Mouse (Mus musculus): ENCODE data around the gene Gpsm1. TPM values are rescaled to one million over a fixed set of nuclear protein-coding genes. Genes with fewer than 3 reads are reported as not detected.

Gpsm1 gene
- polyA plus RNA-seq, 1 experiment from 2014 or later, result 21.4 TPM

GRCm38 (mm10) chr2:26302005-26302503, 13.3 kb upstream of the Gpsm1 start:
- WGBS (ENCODE audit: insufficient replicate concordance), result 81% methylated on average over 10 of the region's 10 CpGs

GRCm38 (mm10) chr2:26304711-26305110, 10.6 kb upstream of the Gpsm1 start:
- 41% methylated on average over 1 of the region's 1 CpGs for WGBS (ENCODE audit: insufficient replicate concordance)
- H3K36me3 ChIP-seq (ENCODE audit: control insufficient read depth, insufficient read depth, low read length), result no peaks in the 10 kb centered on the region
- H3K4me3 ChIP-seq (ENCODE audit: low read depth, low read length), result no peak overlapping the region
- H3K9me3 ChIP-seq (replicated peaks; ENCODE audit: control insufficient read depth, low read length), result no peaks in the 10 kb centered on the region
- no peak overlapping the region for H3K9ac ChIP-seq (ENCODE audit: low read depth, low read length)
- H3K4me1 ChIP-seq (ENCODE audit: control insufficient read depth, insufficient read depth, low read length), result peaks cover 17% of the 10 kb centered on the region
- ATAC-seq (replicated peaks; ENCODE audit: insufficient number of reproducible peaks, low FRiP score, low TSS enrichment), result no peak
- no peak overlapping the region for H3K27ac ChIP-seq (ENCODE audit: low read depth, low read length)
- H3K4me2 ChIP-seq, result no peak overlapping the region
- 0 out of 2 replicates have a peak, but pooled peaks cover 2% of the 10 kb centered on the region for H3K27me3 ChIP-seq (ENCODE audit: control insufficient read depth, insufficient read depth, low read length)

More at GRCm38 (mm10) chr2:26302005-26302503, 13.3 kb upstream of the Gpsm1 start:
- no peaks in the 10 kb centered on the region for H3K9me3 ChIP-seq (replicated peaks; ENCODE audit: control insufficient read depth, low read length)
- H3K27ac ChIP-seq (ENCODE audit: low read depth, low read length), result no peak overlapping the region
- H3K4me1 ChIP-seq (ENCODE audit: control insufficient read depth, insufficient read depth, low read length), result peaks cover 34% of the 10 kb centered on the region
- 0 out of 2 replicates have a peak, but pooled peaks cover 2% of the 10 kb centered on the region for H3K27me3 ChIP-seq (ENCODE audit: control insufficient read depth, insufficient read depth, low read length)
- no peak overlapping the region for H3K9ac ChIP-seq (ENCODE audit: low read depth, low read length)
- no peak for ATAC-seq (replicated peaks; ENCODE audit: insufficient number of reproducible peaks, low FRiP score, low TSS enrichment)
- no peaks in the 10 kb centered on the region for H3K36me3 ChIP-seq (ENCODE audit: control insufficient read depth, insufficient read depth, low read length)
- no peak overlapping the region for H3K4me3 ChIP-seq (ENCODE audit: low read depth, low read length)
- no peak overlapping the region for H3K4me2 ChIP-seq

GRCm38 (mm10) chr2:26305555-26305954, 9.8 kb upstream of the Gpsm1 start:
- ATAC-seq (replicated peaks; ENCODE audit: insufficient number of reproducible peaks, low FRiP score, low TSS enrichment), result no peak

DNA sequence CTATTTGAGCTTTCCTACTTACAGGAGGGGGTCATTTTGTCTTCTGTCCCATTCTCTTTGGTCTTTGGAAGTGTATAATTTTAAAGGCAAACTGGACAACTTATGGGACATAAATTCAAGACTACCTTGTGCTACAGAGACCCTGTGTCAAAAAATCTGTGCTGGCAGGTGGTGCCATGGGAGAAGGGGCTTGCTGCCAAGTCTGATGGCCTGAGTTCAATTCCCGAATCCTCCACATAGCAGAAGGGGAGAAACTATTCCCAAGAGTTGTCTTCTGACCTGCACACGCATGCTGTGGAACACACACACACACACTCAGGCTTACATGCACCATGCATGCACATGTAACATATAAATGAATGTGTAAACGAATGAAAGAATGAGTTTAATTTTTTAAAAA, 8.6 kb upstream of the Gpsm1 start:
- Histone ChIP-seq H3K9ac (ENCODE audit: low read depth, low read length) (no peak overlapping the region), H3K27me3 (ENCODE audit: control insufficient read depth, insufficient read depth, low read length) (no peaks in the 10 kb centered on the region), H3K36me3 (ENCODE audit: control insufficient read depth, insufficient read depth, low read length) (no peaks in the 10 kb centered on the region), H3K4me2 (no peak overlapping the region), H3K4me1 (ENCODE audit: control insufficient read depth, insufficient read depth, low read length) (peaks cover 10% of the 10 kb centered on the region), H3K27ac (ENCODE audit: low read depth, low read length) (no peak overlapping the region), H3K9me3 (replicated peaks; ENCODE audit: control insufficient read depth, low read length) (no peaks in the 10 kb centered on the region), H3K4me3 (ENCODE audit: low read depth, low read length) (no peak overlapping the region)
- ATAC-seq (replicated peaks; ENCODE audit: insufficient number of reproducible peaks, low FRiP score, low TSS enrichment), result no peak
- 77% methylated on average over 3 of the region's 3 CpGs for WGBS (ENCODE audit: insufficient replicate concordance)

More at GRCm38 (mm10) chr2:26305555-26305954, 9.8 kb upstream of the Gpsm1 start:
- no peak overlapping the region for H3K4me2 ChIP-seq
- H3K27ac ChIP-seq (ENCODE audit: low read depth, low read length), result no peak overlapping the region
- no peak overlapping the region for H3K9ac ChIP-seq (ENCODE audit: low read depth, low read length)
- no peaks in the 10 kb centered on the region for H3K27me3 ChIP-seq (ENCODE audit: control insufficient read depth, insufficient read depth, low read length)
- no peaks in the 10 kb centered on the region for H3K36me3 ChIP-seq (ENCODE audit: control insufficient read depth, insufficient read depth, low read length)
- no peak overlapping the region for H3K4me3 ChIP-seq (ENCODE audit: low read depth, low read length)
- H3K4me1 ChIP-seq (ENCODE audit: control insufficient read depth, insufficient read depth, low read length), result peaks cover 12% of the 10 kb centered on the region
- WGBS (ENCODE audit: insufficient replicate concordance), result 65% methylated on average over 2 of the region's 2 CpGs
- no peaks in the 10 kb centered on the region for H3K9me3 ChIP-seq (replicated peaks; ENCODE audit: control insufficient read depth, low read length)

- no peak; the same call in 1 of the 2 replicates for ATAC-seq (replicated peaks; ENCODE audit: insufficient number of reproducible peaks, low FRiP score, low TSS enrichment)
- Histone ChIP-seq H3K27ac (ENCODE audit: low read depth, low read length) (peak overlapping the region; percentile 80), H3K27me3 (ENCODE audit: control insufficient read depth, insufficient read depth, low read length) (no peaks in the 10 kb centered on the region), H3K9ac (ENCODE audit: low read depth, low read length) (peak overlapping the region; percentile 7; the same call in 1 of the 2 replicates), H3K4me1 (ENCODE audit: control insufficient read depth, insufficient read depth, low read length) (peaks cover 23% of the 10 kb centered on the region), H3K9me3 (replicated peaks; ENCODE audit: control insufficient read depth, low read length) (no peaks in the 10 kb centered on the region), H3K36me3 (ENCODE audit: control insufficient read depth, insufficient read depth, low read length) (no peaks in the 10 kb centered on the region), H3K4me2 (peak overlapping the region; percentile 18; the same call in 1 of the 2 replicates), H3K4me3 (ENCODE audit: low read depth, low read length) (no peak overlapping the region)
- WGBS (ENCODE audit: insufficient replicate concordance), result 19% methylated on average over 10 of the region's 10 CpGs
These were observed 5.6 kb upstream of the Gpsm1 start for GRCm38 (mm10) chr2:26309739-26310138.

GRCm38 (mm10) chr2:26311936-26312335, 3.4 kb upstream of the Gpsm1 start:
- H3K27ac ChIP-seq (ENCODE audit: low read depth, low read length), result no peak overlapping the region
- no peak for ATAC-seq (replicated peaks; ENCODE audit: insufficient number of reproducible peaks, low FRiP score, low TSS enrichment)
- WGBS (ENCODE audit: insufficient replicate concordance), result 55% methylated on average over 5 of the region's 5 CpGs

DNA sequence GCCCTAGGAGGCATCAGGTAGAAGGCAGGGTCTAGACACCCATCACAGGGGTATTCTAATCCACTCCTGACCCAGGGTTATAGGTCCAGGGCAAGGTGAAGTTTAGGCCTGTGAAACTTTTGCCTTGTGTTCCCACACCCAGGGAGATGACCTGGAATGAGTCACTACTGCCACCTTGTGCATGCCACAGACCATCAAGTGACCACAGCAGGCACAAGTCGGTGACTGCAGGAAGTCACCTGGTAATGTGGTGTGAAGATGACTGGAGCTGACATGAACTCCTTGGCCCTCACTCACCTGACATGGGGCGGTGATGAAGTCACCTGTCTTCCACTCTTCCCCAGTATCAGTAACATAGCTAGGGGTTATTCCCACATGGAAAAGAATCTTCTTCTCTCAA, 2.5 kb upstream of the Gpsm1 start:
- WGBS (ENCODE audit: insufficient replicate concordance), result 52% methylated on average over 2 of the region's 2 CpGs
- Histone ChIP-seq H3K36me3 (ENCODE audit: control insufficient read depth, insufficient read depth, low read length) (no peaks in the 10 kb centered on the region), H3K9me3 (replicated peaks; ENCODE audit: control insufficient read depth, low read length) (no peaks in the 10 kb centered on the region), H3K4me1 (ENCODE audit: control insufficient read depth, insufficient read depth, low read length) (peaks cover 44% of the 10 kb centered on the region), H3K4me3 (ENCODE audit: low read depth, low read length) (no peak overlapping the region), H3K27ac (ENCODE audit: low read depth, low read length) (no peak overlapping the region), H3K27me3 (ENCODE audit: control insufficient read depth, insufficient read depth, low read length) (no peaks in the 10 kb centered on the region), H3K4me2 (no peak overlapping the region), H3K9ac (ENCODE audit: low read depth, low read length) (no peak overlapping the region)
- no peak for ATAC-seq (replicated peaks; ENCODE audit: insufficient number of reproducible peaks, low FRiP score, low TSS enrichment)

More at GRCm38 (mm10) chr2:26311936-26312335, 3.4 kb upstream of the Gpsm1 start:
- H3K4me3 ChIP-seq (ENCODE audit: low read depth, low read length), result no peak overlapping the region
- no peaks in the 10 kb centered on the region for H3K27me3 ChIP-seq (ENCODE audit: control insufficient read depth, insufficient read depth, low read length)
- peaks cover 36% of the 10 kb centered on the region for H3K4me1 ChIP-seq (ENCODE audit: control insufficient read depth, insufficient read depth, low read length)
- H3K36me3 ChIP-seq (ENCODE audit: control insufficient read depth, insufficient read depth, low read length), result no peaks in the 10 kb centered on the region
- H3K4me2 ChIP-seq, result no peak overlapping the region
- H3K9me3 ChIP-seq (replicated peaks; ENCODE audit: control insufficient read depth, low read length), result no peaks in the 10 kb centered on the region
- no peak overlapping the region for H3K9ac ChIP-seq (ENCODE audit: low read depth, low read length)

DNA sequence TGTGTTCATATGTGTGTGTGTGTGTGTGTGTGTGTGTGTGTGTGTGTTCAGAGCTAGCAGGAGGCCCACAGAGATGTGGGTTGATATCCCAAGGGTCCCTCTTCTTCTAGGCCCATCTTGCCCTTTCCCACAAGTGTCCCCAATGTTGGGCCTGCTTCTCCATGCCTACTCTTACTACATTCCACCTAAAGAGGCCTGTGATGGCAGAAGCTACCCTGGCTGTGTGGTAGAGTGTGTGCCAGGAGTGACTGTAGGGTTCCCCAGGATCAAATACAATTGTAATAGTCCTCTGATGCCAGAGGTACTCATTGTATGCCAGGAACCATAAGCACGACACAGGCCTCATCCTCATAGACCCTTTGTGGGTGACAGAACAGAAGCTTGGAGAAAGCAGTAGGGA, 1.9 kb upstream of the Gpsm1 start:
- Histone ChIP-seq H3K9ac (ENCODE audit: low read depth, low read length) (no peak overlapping the region), H3K4me3 (ENCODE audit: low read depth, low read length) (no peak overlapping the region), H3K9me3 (replicated peaks; ENCODE audit: control insufficient read depth, low read length) (no peaks in the 10 kb centered on the region), H3K36me3 (ENCODE audit: control insufficient read depth, insufficient read depth, low read length) (no peaks in the 10 kb centered on the region), H3K4me2 (no peak overlapping the region), H3K4me1 (ENCODE audit: control insufficient read depth, insufficient read depth, low read length) (peaks cover 49% of the 10 kb centered on the region), H3K27ac (ENCODE audit: low read depth, low read length) (0 out of 2 replicates have a peak overlapping the region, but pooled peaks have one; percentile 30), H3K27me3 (ENCODE audit: control insufficient read depth, insufficient read depth, low read length) (no peaks in the 10 kb centered on the region)
- 75% methylated on average over 1 of the region's 1 CpGs for WGBS (ENCODE audit: insufficient replicate concordance)
- no peak for ATAC-seq (replicated peaks; ENCODE audit: insufficient number of reproducible peaks, low FRiP score, low TSS enrichment)

All from heart, embryonic 11.5 days (tissue).